Mouse (Mus musculus): Measurements from ENCODE around the gene Fgd2.

GRCm38 (mm10) chr17:29330671-29331410 lies 29.9 kb upstream of the Fgd2 start:
- TF ChIP-seq EP300 (IDR thresholded peaks at IDR 0.05; ENCODE audit: low read depth) (peak; percentile 17; the same call in 1 of the 2 replicates), CTCF (IDR thresholded peaks at IDR 0.05; ENCODE audit: low read depth) (no peak)

Measured in liver, postnatal 0 days (tissue).